Mouse (Mus musculus): Measurements from ENCODE around the gene Eya3. TPM values are rescaled to one million over a fixed set of nuclear protein-coding genes. Genes with fewer than 3 reads are reported as not detected.

Gene Eya3
- polyA plus RNA-seq, 1 experiment from 2014 or later: 6.0 TPM

GRCm38 (mm10) chr4:132689634-132690033 is 50.8 kb downstream of the Eya3 start:
- Histone ChIP-seq H3K4me3 (ENCODE audit: low read depth, low read length) (no peak overlapping the region), H3K27me3 (ENCODE audit: insufficient read depth, low read length) (no peaks in the 10 kb centered on the region), H3K9me3 (ENCODE audit: low read length) (no peaks in the 10 kb centered on the region), H3K36me3 (replicated peaks; ENCODE audit: insufficient read depth, low read length) (peaks cover 29% of the 10 kb centered on the region), H3K4me2 (ENCODE audit: low read depth, low read length) (no peak overlapping the region), H3K4me1 (ENCODE audit: insufficient read depth) (no peaks in the 10 kb centered on the region), H3K27ac (ENCODE audit: low read depth) (no peak overlapping the region), H3K9ac (replicated peaks) (no peak overlapping the region)
- DNase-seq (no peak), ATAC-seq (no peak)
- WGBS (ENCODE audit: insufficient replicate concordance): 70% methylated on average over 2 of the region's 2 CpGs
- no peak for TF ChIP-seq CTCF (IDR thresholded peaks at IDR 0.05; ENCODE audit: low read depth)
- no peak for TF ChIP-seq EP300 (IDR thresholded peaks at IDR 0.05; ENCODE audit: low read depth)

- Histone ChIP-seq H3K27me3 (ENCODE audit: insufficient read depth, low read length) (no peaks in the 10 kb centered on the region), H3K4me3 (ENCODE audit: low read depth, low read length) (no peak overlapping the region), H3K9ac (replicated peaks) (no peak overlapping the region), H3K36me3 (replicated peaks; ENCODE audit: insufficient read depth, low read length) (peaks cover 46% of the 10 kb centered on the region), H3K27ac (ENCODE audit: low read depth) (no peak overlapping the region), H3K9me3 (ENCODE audit: low read length) (no peaks in the 10 kb centered on the region), H3K4me1 (ENCODE audit: insufficient read depth) (no peaks in the 10 kb centered on the region), H3K4me2 (ENCODE audit: low read depth, low read length) (no peak overlapping the region)
- DNase-seq: no peak
- TF ChIP-seq EP300 (IDR thresholded peaks at IDR 0.05; ENCODE audit: low read depth) (no peak), CTCF (IDR thresholded peaks at IDR 0.05; ENCODE audit: low read depth) (no peak)
- 90% methylated on average over 3 of the region's 3 CpGs for WGBS (ENCODE audit: insufficient replicate concordance)
- no peak for ATAC-seq
Measured at GRCm38 (mm10) chr4:132693366-132693765, 54.6 kb downstream of the Eya3 start.

GRCm38 (mm10) chr4:132702076-132702475 is 63.3 kb downstream of the Eya3 start:
- Histone ChIP-seq H3K4me3 (ENCODE audit: low read depth, low read length) (no peak overlapping the region), H3K9me3 (ENCODE audit: low read length) (no peaks in the 10 kb centered on the region), H3K27ac (ENCODE audit: low read depth) (no peak overlapping the region), H3K27me3 (ENCODE audit: insufficient read depth, low read length) (no peaks in the 10 kb centered on the region), H3K9ac (replicated peaks) (no peak overlapping the region), H3K36me3 (replicated peaks; ENCODE audit: insufficient read depth, low read length) (peaks cover 68% of the 10 kb centered on the region), H3K4me2 (ENCODE audit: low read depth, low read length) (no peak overlapping the region), H3K4me1 (ENCODE audit: insufficient read depth) (no peaks in the 10 kb centered on the region)
- WGBS (ENCODE audit: insufficient replicate concordance): 95% methylated on average over 5 of the region's 5 CpGs
- no peak for ATAC-seq
- no peak for DNase-seq
- TF ChIP-seq EP300 (IDR thresholded peaks at IDR 0.05; ENCODE audit: low read depth) (no peak), CTCF (IDR thresholded peaks at IDR 0.05; ENCODE audit: low read depth) (no peak)

GRCm38 (mm10) chr4:132706885-132707284 is 68.1 kb downstream of the Eya3 start:
- no peak overlapping the region for H3K27ac ChIP-seq (ENCODE audit: low read depth)
- H3K4me3 ChIP-seq (ENCODE audit: low read depth, low read length): no peak overlapping the region
- no peaks in the 10 kb centered on the region for H3K27me3 ChIP-seq (ENCODE audit: insufficient read depth, low read length)
- no peak for TF ChIP-seq EP300 (IDR thresholded peaks at IDR 0.05; ENCODE audit: low read depth)
- no peak for TF ChIP-seq CTCF (IDR thresholded peaks at IDR 0.05; ENCODE audit: low read depth)
- ATAC-seq (no peak), DNase-seq (no peak)
- WGBS (ENCODE audit: insufficient replicate concordance): 93% methylated on average over 8 of the region's 8 CpGs
- no peak overlapping the region for H3K9ac ChIP-seq (replicated peaks)
- peaks cover 74% of the 10 kb centered on the region for H3K36me3 ChIP-seq (replicated peaks; ENCODE audit: insufficient read depth, low read length)
- no peaks in the 10 kb centered on the region for H3K9me3 ChIP-seq (ENCODE audit: low read length)
- no peak overlapping the region for H3K4me2 ChIP-seq (ENCODE audit: low read depth, low read length)
- H3K4me1 ChIP-seq (ENCODE audit: insufficient read depth): no peaks in the 10 kb centered on the region

- TF ChIP-seq EP300 (IDR thresholded peaks at IDR 0.05; ENCODE audit: low read depth) (no peak), CTCF (IDR thresholded peaks at IDR 0.05; ENCODE audit: low read depth) (no peak)
- DNase-seq (no peak), ATAC-seq (no peak)
- Histone ChIP-seq H3K9ac (replicated peaks) (no peak overlapping the region), H3K4me3 (ENCODE audit: low read depth, low read length) (no peak overlapping the region), H3K36me3 (replicated peaks; ENCODE audit: insufficient read depth, low read length) (peaks cover 53% of the 10 kb centered on the region), H3K4me2 (ENCODE audit: low read depth, low read length) (no peak overlapping the region), H3K27me3 (ENCODE audit: insufficient read depth, low read length) (no peaks in the 10 kb centered on the region), H3K9me3 (ENCODE audit: low read length) (no peaks in the 10 kb centered on the region), H3K27ac (ENCODE audit: low read depth) (no peak overlapping the region), H3K4me1 (ENCODE audit: insufficient read depth) (no peaks in the 10 kb centered on the region)
- 94% methylated on average over 7 of the region's 7 CpGs for WGBS (ENCODE audit: insufficient replicate concordance)
Measured at GRCm38 (mm10) chr4:132713181-132713580, 74.4 kb downstream of the Eya3 start.

GRCm38 (mm10) chr4:132718251-132718650 is 79.5 kb downstream of the Eya3 start:
- no peak overlapping the region for H3K4me2 ChIP-seq (ENCODE audit: low read depth, low read length)
- no peak overlapping the region for H3K9ac ChIP-seq (replicated peaks)
- H3K27ac ChIP-seq (ENCODE audit: low read depth): no peak overlapping the region
- DNase-seq (no peak), ATAC-seq (no peak)
- no peaks in the 10 kb centered on the region for H3K27me3 ChIP-seq (ENCODE audit: insufficient read depth, low read length)
- no peak overlapping the region for H3K4me3 ChIP-seq (ENCODE audit: low read depth, low read length)
- TF ChIP-seq CTCF (IDR thresholded peaks at IDR 0.05; ENCODE audit: low read depth) (no peak), EP300 (IDR thresholded peaks at IDR 0.05; ENCODE audit: low read depth) (no peak)
- WGBS (ENCODE audit: insufficient replicate concordance): 90% methylated on average over 1 of the region's 1 CpGs
- no peaks in the 10 kb centered on the region for H3K9me3 ChIP-seq (ENCODE audit: low read length)
- H3K36me3 ChIP-seq (replicated peaks; ENCODE audit: insufficient read depth, low read length): peaks cover 42% of the 10 kb centered on the region
- H3K4me1 ChIP-seq (ENCODE audit: insufficient read depth): no peaks in the 10 kb centered on the region

GRCm38 (mm10) chr4:132728233-132728632 is 89.4 kb downstream of the Eya3 start:
- H3K9me3 ChIP-seq (ENCODE audit: low read length): no peaks in the 10 kb centered on the region
- DNase-seq (no peak), ATAC-seq (no peak)
- peaks cover 20% of the 10 kb centered on the region for H3K4me1 ChIP-seq (ENCODE audit: insufficient read depth)
- no peak overlapping the region for H3K4me2 ChIP-seq (ENCODE audit: low read depth, low read length)
- WGBS (ENCODE audit: insufficient replicate concordance): 60% methylated on average over 8 of the region's 8 CpGs
- H3K27me3 ChIP-seq (ENCODE audit: insufficient read depth, low read length): no peaks in the 10 kb centered on the region
- 0 out of 2 replicates have a peak, but pooled peaks cover 13% of the 10 kb centered on the region for H3K36me3 ChIP-seq (replicated peaks; ENCODE audit: insufficient read depth, low read length)
- TF ChIP-seq EP300 (IDR thresholded peaks at IDR 0.05; ENCODE audit: low read depth) (no peak), CTCF (IDR thresholded peaks at IDR 0.05; ENCODE audit: low read depth) (no peak)
- no peak overlapping the region for H3K9ac ChIP-seq (replicated peaks)
- no peak overlapping the region for H3K4me3 ChIP-seq (ENCODE audit: low read depth, low read length)
- H3K27ac ChIP-seq (ENCODE audit: low read depth): no peak overlapping the region

Measured in liver, postnatal 0 days (tissue).